Mouse (Mus musculus) CD4-positive, CD25-positive, alpha-beta regulatory T cell, adult 2 months (primary cell): Measurements from ENCODE around the gene Ube2j1.
"Not testable (repeated sequence)": the region's sequence is repeated elsewhere in the genome, so short reads cannot be mapped to it uniquely, and the experiment has no call there.

Experiments used
- DNase-seq: peaks from one replicate; pipeline ENCODE4 v3.0.0-alpha.2; 2012; ENCODE audit warnings: low read depth, low spot score

Ube2j1 gene

DNA sequence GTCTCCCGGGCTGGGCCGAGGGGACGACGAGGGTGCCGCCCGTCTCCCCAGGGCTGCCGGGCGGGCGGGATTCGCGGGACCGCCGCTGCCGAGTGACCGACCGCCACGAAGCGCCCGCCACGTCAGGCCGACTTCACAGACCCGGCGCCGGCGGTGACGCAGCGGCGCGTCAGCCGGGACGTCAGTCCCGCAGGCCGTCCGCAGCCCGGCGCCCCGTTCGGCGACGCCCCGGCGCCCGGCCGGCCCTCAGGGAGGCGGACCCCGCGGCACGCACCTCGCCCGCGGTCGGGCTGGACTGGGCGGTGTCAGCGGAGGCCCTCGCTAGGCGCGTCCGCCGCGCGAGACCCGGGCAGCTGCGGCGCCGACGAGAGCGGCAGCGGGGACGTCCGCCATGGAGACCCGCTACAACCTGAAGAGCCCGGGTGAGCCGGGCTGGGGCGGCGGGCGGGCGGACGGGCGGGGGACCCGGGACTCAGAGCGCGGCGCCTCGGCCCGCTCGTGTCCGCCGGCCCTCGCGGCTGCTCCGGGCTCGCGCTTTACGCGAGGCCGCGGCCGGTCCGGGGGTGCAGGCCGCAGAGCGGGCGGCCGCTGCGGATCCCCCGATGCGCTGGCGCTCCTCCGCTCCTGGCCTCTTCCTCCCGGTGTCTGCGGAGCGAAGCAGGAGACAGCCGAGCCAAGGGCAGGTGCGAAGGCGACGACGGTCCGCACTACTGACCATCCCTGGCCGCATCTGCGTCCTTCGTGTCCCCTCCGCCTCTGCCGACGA is at the start of gene Ube2j1:
Gene Ube2j1 (plus strand): TSS at position 222 of the 766 bp plus-strand sequence.
- peak; percentile 92 for DNase-seq

- no peak for DNase-seq
Observed at GRCm38 (mm10) chr4:32981617-32982016, 49.6 kb upstream of the Ube2j1 start.

DNA sequence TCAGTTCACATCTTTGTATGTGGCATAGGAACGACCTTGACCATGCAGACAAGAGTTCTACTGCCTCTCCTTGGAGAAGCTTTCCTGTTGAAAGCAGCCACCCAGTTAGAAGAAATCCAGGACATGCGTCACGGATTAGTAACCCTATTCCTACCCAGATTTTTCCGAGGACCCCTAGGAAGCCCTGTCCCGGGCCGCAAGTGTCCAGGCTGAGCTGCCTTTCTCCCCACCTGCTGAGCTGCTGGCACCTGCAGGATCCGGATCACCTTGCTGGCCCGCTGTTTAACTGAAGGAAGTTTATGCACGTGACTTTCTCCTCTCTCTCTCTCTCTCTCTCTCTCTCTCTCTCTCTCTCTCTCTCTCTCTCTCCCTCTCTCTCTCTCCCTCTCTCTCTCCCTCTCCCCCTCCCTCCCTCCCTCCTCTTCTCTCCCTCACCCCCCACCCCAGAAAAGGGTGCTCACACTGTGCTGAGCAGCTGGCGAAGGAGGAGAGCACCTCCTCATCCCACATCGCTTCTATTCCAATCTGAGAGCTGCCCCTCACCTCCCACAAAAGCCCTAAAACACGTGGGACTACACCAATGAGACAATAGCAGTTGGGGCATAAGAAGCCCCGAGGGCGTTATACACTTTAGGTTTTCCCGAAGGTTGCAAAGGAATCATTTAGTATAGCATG is 49.0 kb upstream of the Ube2j1 start:
- peak; percentile 33 for DNase-seq

DNA sequence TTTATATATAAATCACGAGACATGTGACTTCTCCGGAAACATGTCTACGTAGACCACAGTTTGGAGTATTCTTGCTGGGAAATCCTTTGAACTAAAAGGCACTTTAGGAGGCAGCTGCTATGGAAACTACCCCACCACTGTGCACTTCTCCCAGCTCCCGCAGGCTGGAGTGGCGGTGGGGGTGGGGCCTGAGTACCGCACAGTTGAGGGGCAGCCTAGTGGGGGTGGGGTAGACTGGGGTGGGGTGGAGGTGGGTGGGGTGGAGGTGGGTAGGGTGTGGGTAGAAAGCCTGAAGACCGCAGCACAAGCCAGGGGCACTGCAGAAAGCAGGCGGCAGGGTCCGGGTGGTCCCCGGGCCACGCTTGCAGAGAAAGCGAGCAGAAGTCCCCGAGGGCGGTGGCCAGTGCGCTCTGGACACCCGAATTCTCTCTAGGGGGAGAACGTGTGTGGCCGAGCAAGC is 48.5 kb upstream of the Ube2j1 start, which contains the start of gene Rragd:
Gene Rragd (plus strand): TSS at position 322 of the 460 bp plus-strand sequence.
- DNase-seq: peak; percentile 65

DNA sequence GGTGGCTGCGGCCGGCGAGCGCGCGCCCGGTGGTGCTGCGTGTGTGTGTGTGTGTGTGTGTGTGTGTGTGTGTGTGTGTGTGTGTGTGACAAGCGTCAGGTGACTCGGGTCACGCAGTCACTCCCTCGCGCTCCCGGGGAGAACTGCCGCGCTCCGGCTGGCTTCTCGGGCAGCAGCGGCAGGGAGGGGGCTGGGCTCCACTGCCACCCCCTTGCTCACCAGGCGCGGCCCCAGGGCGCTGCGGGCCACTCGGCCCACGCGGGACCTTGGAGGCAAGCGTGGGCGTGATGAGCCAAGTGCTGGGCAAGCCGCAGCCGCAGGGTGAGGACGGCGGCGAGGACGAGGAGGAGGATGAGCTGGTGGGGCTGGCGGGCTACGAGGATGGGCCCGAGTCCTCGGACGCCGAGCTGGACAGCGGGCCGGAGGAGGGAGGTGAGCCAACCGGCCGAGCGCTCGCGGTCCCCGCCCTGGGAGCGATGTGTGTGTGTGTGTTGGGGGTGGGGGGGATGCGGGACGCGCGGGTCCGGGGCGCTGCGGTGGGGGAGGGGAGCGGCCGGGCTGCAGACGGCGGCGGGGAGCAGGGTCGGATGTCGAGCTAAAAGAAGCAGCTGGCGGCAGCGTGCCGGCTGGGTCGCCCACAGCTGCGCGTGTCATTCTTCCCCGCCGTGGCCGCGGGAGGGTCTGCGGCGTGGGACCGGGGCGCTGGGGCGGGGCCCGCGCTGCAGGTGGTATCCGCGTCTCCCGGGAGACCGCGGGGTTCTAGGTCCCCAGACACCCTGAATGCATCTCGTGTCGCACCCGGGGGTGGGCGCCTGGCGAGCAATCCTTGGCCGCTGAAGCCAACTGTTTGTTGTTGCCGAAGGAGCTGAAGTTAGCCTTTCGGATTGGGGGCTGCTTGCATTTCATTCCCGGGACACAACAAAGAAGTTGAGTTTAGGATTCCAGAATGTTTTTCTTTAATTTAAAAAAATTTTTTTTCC is 47.8 kb upstream of the Ube2j1 start:
- DNase-seq: peak; percentile 80

- peak; percentile 40 for DNase-seq
Observed at GRCm38 (mm10) chr4:32984242-32984641, 47.0 kb upstream of the Ube2j1 start.

- DNase-seq: peak; percentile 37
Observed at GRCm38 (mm10) chr4:32984801-32985675, 46.2 kb upstream of the Ube2j1 start.

DNA sequence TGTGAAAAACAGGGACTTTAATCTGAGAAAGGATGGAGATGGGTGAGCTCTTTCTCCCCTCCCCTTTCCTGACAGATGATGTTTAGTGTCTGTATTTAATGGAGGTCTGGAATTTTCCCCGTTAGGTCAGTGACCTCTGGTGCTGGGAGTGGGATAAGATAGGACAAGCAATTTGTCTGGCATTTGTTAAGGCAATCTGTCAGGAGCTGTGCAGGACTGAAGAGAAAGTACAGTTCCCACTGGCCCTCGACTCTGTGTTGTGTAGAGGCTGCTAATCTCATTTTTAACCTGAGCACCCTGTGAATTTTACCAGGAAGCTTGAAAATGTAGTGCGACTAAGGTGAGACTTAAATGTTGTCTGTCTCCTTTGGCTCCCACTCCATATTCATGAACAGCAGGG is 45.5 kb upstream of the Ube2j1 start:
- no peak for DNase-seq

- DNase-seq: no peak
Observed at GRCm38 (mm10) chr4:32987006-32987405, 44.2 kb upstream of the Ube2j1 start.

- DNase-seq: no peak
Observed at GRCm38 (mm10) chr4:32989346-32989745, 41.9 kb upstream of the Ube2j1 start.

GRCm38 (mm10) chr4:32994168-32994567 is 37.0 kb upstream of the Ube2j1 start:
- peak; percentile 26 for DNase-seq

GRCm38 (mm10) chr4:32996083-32996482 is 35.1 kb upstream of the Ube2j1 start:
- no peak for DNase-seq

DNA sequence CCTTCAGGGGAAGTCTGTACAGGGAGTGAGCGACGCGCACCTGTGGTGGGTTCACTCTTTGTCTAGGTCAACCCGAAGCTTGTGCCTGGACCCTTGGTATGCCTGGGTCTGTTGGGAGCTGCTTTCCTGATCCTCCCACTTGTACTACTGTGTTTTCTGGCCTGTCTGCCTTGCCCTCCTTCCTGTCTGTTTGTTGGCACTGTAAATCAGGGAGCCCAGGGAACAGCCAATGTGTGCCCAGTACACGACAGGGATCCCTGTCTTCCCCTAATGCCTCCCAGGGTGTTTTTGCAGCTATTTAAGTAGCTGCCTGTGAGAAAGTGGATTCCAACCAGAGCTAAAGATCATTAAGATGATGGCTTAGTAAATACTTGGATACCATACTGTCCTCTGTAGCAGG is 33.6 kb upstream of the Ube2j1 start:
- no peak for DNase-seq

GRCm38 (mm10) chr4:32998996-32999395 is 32.2 kb upstream of the Ube2j1 start:
- DNase-seq: no peak

DNA sequence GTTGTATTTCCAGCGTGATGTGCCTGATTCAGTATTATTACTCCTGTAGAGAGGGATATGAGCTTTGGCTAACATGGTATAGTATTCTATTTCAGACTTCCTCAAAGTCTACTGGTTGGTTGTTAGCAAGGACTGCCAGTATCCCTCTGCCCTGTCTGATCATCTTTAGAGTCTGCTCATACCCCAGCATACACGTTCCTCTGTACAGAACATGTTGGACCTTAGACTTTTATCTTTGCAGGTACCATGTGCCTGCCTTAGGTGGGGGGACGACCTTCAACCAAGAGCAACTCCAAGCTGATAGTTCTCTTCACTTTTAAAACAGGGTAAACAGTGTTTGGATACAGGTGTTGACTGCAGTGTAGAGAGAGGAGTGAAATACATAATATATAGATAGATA is 29.1 kb upstream of the Ube2j1 start:
- DNase-seq: no peak

GRCm38 (mm10) chr4:33005595-33006470 is 25.4 kb upstream of the Ube2j1 start:
- DNase-seq: not testable (repeated sequence)

GRCm38 (mm10) chr4:33006844-33007243 is 24.4 kb upstream of the Ube2j1 start:
- DNase-seq: no peak

- DNase-seq: no peak
Observed at GRCm38 (mm10) chr4:33007443-33008217, 23.6 kb upstream of the Ube2j1 start.

DNA sequence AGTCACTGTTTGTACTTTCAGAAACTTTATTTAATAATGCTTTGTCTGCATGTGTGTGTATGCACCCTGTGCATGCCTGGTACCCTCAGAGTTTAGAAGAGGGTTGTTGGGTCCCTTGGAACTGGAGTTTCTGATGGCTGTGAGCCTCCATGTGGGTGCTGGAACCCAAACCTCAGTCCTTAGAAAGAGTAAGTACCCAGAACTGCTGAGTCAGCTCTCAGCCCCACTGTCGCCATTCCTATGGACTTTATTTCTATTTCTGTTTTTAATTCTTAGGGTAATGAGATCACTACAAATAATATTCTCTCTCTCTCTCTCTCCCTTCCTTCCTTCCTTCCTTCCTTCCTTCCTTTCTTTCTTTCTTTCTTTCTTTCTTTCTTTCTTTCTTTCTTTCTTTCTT is 21.1 kb upstream of the Ube2j1 start:
- no peak for DNase-seq
